Mouse (Mus musculus) liver, adult 2 months (tissue): ENCODE measurements at regions not wholly inside any gene's neighbourhood (a gene's known extent, or its start where the extent isn't known, plus 50 kb on each side); places are given as distances from the start of the nearest gene placed in this dataset.

Source experiments
- CTCF ChIP-seq: fragments of 200-500 bp; IDR thresholded peaks from 2 replicates; pipeline ENCODE4 v1.5.1; 2011; ENCODE audit warnings: low read depth, low read length, control low read depth
- POLR2A ChIP-seq: fragments of 200-500 bp; IDR thresholded peaks from 2 replicates; pipeline ENCODE4 v1.6.1; 2011; ENCODE audit warnings: low read length, control low read depth; ENCODE audit not compliant: insufficient read depth; ENCODE audit errors: extremely low read depth

- TF ChIP-seq POLR2A (no peak), CTCF (no peak)
Measured at GRCm38 (mm10) chr2:135544882-135545281, 113.9 kb upstream of the Plcb4 start.
